Mouse (Mus musculus) forelimb bud, embryonic 11.5 days (tissue): ENCODE data around the gene Wipf2.

Experiments
- DNase-seq: peaks from one replicate; pipeline ENCODE4 v3.0.0-alpha.2; 2012; ENCODE audit warnings: low read depth, low spot score

Wipf2 gene

DNA sequence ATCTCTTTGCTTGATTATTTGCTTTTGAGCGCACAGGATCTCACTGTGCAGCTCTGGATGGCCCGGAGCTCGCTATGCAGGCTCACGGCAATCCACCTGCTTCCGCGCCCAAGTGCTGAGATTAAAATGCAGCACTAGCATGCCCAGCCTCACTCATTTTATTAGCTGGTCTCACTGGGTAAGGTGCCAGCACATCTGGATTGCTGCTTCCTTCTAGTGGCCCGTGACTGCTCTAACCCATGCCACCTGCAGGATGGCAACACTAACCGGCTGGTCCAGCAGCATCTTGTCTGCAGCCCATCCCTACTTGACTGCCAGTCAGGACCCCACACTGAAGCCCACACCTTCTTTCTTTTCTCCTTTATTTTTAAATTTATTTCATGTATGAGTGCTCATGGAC, 9.3 kb upstream of the Wipf2 start:
- DNase-seq: no peak

DNA sequence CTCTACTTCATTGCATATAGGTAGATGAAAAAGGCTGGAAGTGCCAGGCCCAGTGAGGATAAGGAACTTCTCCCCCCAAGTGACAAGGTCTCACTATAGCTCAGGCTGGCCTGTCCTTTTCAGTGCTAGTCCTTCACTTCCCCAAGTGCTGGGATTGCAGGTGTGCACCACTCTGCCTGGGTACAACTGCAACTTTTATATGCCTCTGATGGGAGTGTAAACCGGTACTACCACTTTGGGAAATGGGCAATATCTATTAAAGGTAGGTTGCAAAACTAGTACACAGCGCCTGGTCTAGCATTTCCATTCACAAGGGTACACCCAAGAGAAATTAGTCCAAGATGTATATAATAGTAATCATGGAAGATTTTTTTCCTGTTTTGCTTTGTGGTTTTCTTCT, 8.8 kb upstream of the Wipf2 start:
- no peak for DNase-seq

DNA sequence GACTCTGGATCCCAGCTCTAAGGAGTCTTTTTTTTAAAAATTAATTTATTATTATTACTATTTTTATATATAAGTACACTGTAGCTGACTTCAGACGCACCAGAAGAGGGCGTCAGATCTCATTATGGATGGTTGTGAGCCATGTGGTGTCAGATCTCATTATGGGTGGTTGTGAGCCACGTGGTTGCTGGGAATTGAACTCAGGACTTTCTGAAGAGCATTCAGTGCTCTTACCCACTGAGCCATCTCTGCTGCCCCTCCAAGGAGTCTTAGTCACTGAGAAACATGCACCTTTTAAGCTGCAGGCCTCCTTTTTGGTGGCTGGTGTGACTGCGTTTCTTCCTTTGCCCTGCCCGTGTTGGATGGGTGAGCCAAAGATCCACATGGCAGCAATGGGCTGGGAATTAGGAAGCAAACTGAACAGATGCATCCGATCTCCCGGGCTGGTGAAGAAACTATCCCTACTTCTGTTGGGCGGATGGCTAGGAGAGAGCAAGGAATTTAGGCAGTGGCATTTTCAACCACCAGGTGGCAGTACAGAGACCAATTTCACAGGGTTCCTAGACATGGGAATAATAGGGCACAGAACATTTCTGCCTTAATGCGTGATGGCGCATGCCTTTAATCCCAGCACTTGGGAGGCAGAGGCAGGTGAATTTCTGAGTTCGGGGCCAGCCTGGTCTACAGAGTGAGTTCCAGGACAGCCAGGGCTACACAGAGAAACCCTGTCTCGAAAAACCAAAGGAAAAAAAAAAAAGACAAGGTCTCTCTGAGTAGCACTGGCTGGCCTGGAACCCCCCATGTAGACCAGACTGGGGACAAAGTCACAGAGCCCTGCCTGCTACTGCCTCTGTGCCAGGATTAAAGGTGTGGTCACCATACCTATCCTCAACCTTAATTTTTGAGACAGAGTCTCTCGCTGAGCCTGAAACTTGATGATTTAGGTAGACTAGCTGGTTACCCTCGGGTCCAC, 4.4 kb upstream of the Wipf2 start:
- peak; percentile 92 for DNase-seq

DNA sequence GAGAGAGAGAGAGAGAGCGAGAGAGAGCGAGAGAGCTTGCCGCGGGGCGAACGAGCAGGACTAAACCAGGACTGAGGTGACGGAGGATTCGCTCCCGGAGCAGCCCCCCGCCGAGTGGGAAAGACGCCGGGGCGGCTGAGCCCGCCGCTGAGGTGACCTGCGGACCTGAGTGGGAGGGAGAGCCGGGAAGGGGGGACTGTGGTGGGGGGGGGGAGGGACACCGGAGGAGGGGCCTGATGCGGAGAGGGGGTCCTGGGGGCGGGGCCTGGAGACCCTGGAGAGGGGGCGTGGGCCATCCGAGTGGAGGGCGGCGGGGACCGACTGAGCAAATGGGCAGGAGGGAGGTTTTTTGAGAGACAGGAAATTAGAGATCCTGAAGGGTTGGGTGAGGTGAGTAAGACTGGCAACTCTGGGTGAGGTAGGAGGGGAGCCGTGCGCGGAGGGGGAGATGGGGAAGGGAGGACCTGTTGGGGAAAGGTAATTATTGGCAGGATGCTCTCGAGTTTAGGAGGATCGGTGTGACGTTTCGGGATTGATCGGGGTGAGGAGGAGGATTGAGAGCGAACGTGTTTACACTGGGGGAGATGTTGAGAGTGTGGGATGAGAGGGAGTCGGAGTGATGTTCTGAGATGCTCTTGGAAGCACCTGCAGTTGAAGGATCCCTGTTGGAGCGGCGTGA, 452 bp downstream of the Wipf2 start:
- DNase-seq: peak; percentile 70

DNA sequence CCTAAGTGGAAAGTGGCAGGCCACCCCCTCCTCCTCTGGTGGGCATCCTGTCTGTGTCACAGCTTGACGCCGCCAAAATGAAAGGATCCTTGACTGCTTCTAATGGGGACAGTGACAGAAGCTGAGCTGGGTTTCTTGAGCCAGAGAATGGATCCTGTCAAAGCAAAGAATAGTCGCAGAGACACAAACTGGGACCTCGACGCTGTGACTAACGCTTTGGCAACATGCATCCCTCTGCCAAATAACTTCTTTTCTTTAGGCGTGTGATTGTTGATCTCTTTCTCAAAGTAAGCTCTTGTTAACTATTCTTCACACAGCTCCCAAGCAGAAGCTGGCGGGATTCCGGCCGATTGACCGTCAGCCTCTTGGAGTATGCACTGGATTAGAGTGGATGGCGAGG, 3.9 kb downstream of the Wipf2 start:
- no peak for DNase-seq

DNA sequence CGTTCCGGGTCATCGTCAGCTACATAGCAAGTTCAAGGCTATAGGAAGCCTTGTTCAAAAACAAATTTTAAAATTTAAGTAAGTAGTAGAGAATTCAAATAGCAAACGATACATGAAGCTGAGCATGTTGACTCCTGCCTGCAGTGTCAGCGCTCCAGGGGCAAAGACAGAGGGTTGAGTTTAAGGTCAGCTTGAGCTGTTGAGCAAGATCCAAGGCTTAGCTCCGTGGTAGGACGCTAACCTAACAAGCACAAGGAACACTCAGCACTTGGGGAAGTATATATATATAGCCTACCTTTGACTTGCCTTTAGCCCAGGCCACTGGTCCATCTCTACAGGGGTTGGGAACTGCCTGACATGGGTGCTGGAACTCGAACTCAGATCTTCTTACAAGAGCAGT, 6.5 kb downstream of the Wipf2 start:
- DNase-seq: no peak

DNA sequence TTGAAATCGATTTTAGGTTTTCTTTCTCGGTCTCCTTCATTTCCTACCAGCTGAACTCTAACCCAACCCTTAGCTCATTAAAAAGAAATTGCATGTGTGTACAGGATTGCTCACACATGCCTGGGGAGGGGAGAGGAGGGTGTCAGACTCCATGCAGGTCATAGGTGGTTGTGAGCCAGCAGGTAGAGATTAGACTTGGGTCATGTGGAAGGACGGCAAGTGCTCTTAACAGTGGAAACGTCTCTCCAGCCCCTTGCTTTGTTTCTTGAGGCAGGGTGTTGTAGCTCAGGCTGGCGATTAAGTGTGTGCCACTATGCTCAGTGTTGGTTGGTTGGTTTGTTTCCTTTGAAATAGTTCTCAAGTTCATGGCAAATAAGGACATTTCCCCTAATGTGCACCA, 7.4 kb downstream of the Wipf2 start:
- DNase-seq: no peak

DNA sequence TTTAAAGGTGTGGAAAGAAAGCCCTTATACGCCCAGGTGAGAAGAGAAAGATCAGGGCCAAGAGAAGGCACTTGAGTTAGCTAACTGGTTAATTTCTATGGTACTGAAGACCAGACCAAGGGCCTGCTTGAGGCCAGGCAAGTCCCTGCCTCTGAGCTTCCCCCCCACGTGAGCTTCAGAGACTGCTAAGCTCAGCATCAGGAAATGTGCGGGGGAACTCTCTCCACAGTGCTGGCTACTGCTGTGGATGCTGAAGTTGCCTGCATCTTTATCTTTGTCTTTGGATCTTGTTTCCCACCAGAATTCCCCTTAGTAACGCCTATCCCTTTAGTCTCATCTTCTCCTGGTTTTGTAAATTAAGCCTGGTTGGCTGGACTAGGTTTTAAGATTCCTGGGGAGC, 8.0 kb downstream of the Wipf2 start:
- no peak for DNase-seq

DNA sequence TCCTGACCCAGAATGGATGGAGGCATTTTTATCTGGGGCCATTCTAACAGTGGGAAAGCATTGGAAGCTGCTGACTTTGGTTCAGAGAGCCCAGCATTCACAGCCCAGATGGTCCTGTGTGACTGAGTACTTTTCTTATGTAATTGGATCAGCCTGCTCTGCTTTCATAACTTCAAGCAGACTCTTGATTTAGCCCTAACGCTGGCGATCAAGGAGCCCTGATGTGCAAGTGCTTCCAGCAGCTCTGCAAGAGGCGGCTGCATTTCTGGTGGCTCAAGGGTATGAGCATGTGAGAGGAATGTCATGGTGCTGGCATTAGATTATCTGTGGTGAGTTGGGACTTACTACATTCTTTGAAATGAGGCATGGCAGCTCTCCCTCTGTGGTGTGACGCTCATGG, 8.6 kb downstream of the Wipf2 start:
- no peak for DNase-seq

DNA sequence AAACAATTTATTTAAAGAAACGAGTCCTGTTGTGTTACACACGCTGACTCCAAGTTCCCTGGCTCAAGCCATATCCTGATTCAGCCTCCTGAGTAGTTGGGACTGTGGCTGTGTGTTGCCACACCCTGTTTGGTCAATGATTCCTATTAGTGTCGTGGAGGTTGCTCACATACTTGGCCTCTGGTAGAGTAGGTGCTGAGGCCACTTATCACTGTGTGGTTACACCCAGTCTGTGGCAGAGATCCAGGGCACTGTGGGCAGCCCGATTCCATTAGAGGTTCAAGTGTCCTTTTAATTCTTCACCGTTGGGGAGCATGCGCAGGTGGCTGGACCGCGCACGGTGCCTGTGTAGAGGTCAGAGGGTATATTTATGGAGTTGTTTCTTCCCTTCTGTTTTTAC, 10.5 kb downstream of the Wipf2 start:
- no peak for DNase-seq

DNA sequence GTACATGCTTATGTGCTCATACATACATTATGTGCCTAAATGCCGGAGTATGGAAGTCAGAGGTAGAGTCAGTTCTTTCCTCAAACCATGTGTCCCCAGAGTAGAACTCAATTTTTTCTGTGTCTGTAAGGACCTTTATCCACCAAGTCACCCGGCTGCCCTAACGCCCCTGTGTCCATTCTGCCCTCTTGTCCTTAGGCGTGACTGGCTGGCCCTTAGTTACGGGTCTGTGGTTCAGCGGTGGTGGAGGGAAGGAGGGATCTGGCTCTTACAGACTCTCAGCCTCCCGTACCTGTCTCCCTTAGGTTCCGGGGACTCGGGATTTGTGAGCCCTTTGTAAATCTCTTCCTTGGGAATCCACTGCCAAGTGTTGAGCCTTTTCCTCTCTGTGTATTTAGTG, 13.6 kb downstream of the Wipf2 start:
- no peak for DNase-seq

DNA sequence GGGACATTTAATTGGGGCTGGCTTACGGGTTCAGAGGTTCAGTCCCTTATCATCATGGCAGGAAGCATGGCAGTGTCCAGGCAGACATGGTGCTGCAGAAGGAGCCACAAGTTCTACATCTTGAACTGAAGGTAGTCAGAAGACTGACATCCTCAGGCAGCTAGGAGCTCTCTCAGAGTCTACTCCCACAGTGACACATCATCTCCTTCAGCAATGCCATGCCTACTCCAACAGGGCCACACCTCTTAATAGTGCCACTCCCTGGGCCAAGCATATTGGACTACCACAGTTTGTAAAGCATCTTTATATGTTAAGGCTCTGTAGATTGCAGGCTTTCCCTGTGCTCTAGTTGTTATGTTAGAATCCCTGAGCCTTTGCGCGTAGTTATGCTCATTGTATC, 24.3 kb downstream of the Wipf2 start:
- no peak for DNase-seq

DNA sequence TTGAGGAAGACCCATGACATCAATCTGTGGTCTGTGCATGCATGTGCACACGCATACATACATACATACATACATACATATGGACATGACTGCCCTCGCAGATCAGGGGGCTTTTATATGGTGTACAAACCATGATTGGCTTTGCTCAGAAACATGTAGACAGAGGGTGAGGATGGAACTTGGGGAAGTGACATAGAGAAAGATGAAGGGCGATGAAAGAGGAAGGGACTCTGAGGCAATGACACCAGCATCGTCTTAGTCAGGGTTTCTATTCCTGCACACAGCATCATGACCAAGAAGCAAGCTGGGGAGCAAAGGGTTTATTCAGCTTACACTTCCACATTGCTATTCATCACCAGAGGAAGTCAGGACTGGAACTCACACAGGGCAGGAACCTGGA, 25.6 kb downstream of the Wipf2 start:
- no peak for DNase-seq

DNA sequence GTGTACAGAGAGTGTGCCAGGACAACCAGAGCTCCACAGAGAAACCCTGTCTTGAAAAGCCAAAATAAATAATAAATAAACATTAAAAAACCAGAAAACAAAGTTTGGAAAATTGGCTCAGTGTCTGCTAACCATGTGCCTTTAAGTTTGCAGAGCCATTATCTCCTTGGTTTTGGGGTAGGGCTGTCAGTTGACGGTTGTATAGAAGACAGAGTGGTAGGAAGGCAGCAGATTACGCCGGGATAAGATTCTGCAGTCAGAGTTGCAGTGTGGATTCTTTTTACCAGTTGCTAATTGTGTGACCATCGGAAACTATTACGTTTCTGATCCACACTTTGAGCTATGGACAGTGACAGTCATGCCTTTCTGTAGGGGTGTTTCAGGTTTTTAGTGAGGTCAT, 26.5 kb downstream of the Wipf2 start:
- no peak for DNase-seq

DNA sequence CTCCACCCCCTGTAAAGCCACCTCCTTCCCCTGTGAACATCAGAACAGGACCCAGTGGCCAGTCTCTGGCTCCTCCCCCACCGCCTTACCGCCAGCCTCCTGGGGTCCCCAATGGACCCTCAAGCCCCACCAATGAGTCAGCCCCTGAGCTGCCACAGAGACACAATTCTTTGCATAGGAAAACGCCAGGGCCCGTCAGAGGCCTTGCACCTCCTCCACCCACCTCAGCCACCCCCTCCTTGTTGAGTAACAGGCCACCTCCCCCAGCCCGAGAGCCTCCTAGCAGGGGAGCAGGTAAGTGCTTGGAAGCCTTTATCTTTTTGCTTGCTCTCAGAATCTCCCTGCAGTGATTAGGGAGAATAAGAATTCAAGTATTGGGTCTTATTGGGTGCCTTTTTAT, 29.0 kb downstream of the Wipf2 start:
- no peak for DNase-seq

DNA sequence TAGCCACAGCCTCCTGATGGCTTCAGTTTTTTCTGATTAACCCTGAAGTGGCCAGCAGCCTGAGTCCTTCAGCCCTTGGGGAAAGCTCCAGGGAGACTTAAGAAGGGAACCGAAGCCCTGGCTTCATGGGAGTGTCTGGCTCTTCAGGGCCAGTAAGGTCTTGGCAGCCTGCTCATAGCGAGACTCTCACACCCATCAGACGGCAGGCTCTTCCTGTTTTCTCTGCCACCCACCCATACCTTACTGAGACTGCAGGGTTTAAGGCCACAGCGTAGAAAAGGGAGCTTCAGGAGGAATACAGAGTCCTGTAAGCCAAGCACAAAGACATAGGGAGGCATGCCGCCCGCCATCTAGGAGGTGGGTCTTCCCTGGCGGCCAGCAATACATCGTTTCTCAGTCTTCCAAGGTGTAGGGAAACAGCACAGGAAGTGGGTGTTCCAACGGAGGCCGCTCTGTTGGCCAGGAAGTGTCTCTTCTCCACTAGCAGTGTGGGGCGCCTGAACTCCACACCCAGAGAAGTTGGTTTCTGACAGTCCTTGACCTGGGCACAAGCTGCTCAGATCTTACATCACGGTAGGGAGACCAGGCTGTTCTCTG, 37.2 kb downstream of the Wipf2 start:
- no peak for DNase-seq

DNA sequence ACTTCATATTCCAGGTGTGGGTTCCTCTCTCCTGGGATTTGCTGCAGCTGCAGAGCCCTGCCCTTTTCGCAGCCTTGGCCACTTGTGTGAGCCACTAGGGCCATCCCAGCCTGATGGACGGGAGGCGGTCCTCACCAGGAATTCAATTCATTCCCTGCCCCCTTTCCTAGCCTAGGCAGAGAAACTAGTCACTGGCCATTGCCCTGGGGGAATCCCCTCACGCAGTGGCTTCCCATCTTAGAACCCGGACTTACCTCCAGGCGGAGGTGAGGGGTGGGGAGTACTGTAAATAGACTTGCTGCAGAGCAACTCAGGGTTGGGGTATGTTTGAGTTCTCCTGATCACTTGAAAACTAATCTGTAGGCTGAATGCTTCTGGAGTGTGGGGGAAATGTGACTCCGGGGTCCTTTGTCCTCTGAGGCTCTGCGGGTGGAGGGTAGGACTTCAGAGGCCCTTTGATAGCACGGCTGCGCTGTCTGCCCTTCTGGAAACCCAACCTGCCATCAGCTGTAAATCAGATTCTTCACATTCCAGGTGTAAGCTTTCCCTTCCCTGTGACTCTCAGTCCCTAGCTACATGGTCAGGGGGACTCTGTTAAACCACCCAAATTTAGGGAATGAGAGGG, 39.3 kb downstream of the Wipf2 start:
- no peak for DNase-seq

DNA sequence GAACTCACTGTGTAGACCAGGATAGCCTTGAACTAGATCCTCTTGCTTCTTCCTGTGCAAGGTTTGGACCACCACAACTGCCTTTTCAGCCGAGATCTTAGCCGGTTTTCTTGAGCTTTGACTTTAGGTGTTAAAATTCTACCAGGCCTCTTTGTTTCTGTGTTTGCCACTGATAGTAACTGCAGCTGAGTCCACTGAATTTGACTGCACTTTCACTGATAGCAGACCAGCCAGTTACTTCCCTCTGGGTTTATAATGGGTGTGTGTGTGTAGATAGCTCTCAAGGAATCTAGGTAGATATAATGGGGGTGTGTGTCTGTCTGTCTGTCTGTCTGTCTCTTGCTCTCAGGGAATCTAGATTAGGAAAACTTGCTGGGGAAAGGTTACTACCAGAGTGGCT, 41.1 kb downstream of the Wipf2 start:
- no peak for DNase-seq

DNA sequence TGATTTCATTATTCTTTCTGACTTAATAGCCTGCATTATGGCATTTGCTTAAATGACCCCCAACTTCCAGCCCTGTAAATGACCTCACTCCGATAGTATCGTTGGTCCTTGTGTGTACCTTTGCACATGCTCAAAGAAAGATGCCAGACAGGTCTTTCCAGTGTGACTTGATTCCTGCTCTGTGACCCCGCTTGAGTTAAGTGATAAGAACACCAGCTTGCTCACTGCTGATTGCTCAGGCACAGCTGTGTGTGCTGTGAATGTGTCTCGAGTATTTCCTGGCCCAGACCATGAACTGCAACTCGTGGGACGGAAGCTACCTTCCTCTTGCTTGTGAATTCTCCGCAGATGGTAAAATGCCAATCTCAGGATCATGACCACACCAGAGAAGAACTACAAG, 41.6 kb downstream of the Wipf2 start:
- no peak for DNase-seq

DNA sequence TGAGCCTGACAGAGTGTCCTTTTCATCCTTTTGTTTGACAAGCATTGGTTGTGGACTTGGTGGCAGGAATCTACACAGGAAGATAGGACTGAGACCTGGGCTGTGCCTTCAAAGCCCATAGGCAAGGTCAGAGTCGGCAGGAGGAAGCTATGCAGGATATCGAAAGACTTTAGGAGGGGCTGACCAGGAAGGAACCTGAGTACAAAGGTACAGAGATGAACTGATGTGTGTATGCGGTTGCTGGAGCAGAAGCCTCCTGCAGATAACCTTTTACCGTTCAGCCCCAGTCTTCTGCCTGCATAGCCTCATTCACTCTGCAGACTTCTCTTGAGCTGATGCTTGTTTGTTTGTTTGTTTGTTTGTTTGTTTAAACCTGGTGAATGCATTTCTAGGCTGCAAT, 42.1 kb downstream of the Wipf2 start:
- no peak for DNase-seq

DNA sequence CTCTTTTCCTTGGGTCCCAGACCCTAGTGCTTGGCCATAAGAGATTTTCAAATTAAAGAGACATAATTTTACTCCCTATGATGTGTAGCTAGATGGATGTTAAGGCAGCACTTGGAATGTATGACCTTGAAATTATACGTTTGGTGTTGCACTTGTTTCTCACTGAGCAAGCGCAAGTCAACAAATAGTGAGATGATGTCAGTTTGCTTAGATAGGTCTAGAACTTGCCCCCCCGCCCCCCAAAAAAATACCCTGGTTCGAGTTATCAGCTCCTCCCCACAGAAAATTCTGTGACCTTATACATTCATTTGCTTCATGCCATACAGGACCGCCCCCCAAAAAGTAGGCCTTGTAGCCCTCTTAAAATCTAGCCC, 43.6 kb downstream of the Wipf2 start:
- DNase-seq: no peak

DNA sequence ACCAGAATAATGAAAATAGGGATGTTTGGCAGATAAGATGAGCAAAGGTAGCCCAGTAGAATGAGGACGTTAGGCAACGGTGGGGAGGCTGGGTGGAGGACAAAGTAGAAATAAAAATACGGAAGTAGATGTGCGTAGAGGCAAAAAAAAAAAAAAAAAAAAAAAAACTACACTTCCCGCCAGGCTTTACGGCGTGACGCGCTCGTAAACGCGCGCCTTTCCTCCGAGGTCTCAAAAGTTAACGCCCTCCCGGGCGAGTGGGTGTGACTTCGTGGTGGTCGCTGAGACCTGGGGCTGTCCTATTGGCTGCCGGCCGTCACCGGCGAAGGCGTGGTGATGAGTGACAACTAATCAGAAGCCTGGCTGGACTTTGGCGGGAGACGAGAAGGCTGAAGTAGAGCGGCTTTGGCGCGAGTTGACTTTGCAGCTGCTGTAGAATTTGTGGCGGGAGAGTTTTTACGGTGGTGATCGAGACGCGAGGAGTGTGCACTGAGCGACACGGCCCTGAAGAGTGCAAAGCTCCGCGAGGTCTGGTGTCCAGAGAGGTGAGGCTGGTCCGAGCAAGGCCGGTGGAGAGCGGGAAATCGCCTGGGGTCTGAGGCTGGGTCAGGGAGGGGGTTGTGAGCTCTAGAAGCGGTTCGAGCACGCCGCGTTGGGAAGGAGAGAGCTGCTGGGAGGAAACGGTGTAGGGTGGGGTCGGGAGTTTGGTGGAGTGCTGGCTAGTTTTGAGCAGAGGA, 44.2 kb downstream of the Wipf2 start, which contains the start of gene Cdc6:
TSS of gene Cdc6 (plus strand) at position 365 of the 737 bp plus-strand sequence.
- peak; percentile 99 for DNase-seq
